Mouse (Mus musculus) frontal cortex, postnatal 25 days (tissue): Measurements from ENCODE around the gene Tvp23a.

ENCODE experiments used
- DNase-seq, 2 experiments: peaks; one replicate each; pipeline ENCODE4 v3.0.0; 2022; ENCODE audit warnings: low spot score in 2 of 2

The Tvp23a gene

GRCm38 (mm10) chr16:10453872-10454582, 6.9 kb upstream of the Tvp23a start:
- no peak for DNase-seq

DNA sequence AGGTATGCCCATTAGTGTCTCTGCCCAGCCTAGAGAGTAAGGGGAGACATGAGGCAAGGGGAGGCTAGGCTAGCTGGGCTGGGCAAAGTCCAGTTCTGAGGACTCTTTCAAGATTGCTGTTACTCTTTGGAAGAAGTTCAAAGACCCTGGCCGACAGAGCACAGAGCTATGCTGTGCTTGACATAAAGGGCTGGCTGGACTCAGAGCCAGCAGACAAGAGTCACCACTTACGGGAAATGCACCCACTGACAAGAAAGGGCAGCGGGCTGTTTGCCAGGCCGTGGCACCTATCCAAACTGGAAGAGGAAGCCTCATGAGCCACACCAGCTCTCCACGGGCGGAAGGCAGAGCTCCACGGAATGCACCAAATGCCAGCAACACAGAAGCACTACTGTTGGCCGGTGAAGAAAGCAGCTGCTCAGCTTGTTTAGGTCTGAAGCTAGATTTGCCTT, 5.3 kb upstream of the Tvp23a start:
- peak; percentile 61 to 72 for DNase-seq

- DNase-seq, result no peak
These were observed 4.7 kb upstream of the Tvp23a start for GRCm38 (mm10) chr16:10451906-10452305.

DNA sequence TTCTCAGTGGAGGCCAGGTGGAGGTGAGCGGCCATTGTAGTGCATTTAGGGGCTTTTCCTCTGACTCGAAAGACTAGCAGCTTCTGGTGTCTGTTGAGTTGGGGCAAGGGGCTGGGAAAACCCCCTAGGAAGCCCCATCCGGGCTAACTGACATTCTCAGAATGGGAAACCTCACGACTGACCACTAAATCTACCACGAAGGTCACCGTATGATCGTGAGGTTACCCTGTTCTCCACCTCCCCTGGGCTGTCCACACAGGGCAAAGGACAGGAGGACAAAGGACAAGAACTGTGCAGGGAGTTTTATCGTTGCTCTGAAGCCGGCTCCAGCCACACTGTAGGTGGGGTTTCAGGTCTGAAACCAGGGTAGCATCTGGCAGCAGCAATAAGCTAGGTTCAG, 1.8 kb upstream of the Tvp23a start:
- no peak for DNase-seq

DNA sequence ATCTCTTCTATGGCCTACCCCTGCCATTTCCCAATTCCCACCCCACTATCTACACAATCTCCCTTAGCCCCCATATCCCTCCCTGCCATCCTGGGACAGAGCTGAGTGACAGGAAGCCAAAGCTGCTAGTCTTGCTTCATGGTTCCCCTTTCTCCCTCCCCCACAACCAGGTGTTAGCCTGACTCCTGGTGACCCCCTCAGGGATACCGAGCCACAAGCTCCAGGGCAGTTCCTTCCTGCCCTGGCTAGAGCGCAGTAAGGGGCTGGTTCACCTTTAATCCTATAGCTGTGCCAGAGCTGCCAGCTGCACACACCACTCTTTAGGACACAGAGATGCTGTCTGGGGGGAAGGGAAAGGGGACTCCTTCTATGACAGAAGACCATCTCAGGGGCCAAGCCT, 619 bp upstream of the Tvp23a start:
- no peak for DNase-seq

- DNase-seq, result no peak
These were observed 444 bp downstream of the Tvp23a start for GRCm38 (mm10) chr16:10446573-10447263.

DNA sequence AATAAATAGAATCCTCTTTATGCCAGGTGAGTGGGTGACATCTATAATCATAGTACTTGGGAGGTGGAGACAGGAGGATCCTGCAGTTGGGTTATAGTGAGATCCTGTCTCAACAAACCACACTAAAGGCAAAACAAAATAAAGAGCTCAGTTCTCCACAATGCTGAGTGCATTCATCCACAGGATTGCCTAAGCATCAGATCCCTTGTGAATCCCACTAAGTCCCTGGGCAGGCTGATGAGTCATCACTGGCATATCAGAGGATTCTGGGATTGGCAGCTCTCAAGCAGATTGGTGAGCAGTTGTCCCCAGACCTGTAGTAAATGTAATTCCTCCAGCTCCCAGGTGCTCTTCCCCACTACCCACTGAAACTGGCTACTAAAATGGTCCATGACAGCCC, 3.4 kb downstream of the Tvp23a start:
- DNase-seq, result no peak

- no peak for DNase-seq
These were observed 5.4 kb downstream of the Tvp23a start for GRCm38 (mm10) chr16:10441761-10442160.

DNA sequence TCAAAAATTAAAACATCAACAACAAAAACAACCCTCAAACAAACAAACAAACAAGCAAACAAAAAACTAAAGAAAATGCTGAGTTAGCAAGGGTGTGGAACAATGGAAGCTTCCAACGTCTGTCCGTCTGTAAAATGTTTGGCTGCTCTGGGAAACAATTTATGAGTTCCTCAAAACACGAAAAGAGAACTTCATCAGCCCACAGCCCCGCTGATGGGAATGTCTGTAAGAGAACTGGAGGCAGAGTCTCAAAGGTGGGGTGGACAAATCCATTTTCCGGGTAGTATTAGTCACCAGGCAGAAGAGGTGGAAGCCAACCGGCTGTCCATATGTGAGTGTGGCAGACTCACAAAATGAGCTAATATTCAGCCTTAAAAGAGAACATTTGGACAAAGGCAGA, 5.8 kb downstream of the Tvp23a start:
- no peak for DNase-seq

GRCm38 (mm10) chr16:10438055-10438454, 9.1 kb downstream of the Tvp23a start:
- DNase-seq, result no peak

GRCm38 (mm10) chr16:10436166-10436565, 11.0 kb downstream of the Tvp23a start:
- no peak for DNase-seq

DNA sequence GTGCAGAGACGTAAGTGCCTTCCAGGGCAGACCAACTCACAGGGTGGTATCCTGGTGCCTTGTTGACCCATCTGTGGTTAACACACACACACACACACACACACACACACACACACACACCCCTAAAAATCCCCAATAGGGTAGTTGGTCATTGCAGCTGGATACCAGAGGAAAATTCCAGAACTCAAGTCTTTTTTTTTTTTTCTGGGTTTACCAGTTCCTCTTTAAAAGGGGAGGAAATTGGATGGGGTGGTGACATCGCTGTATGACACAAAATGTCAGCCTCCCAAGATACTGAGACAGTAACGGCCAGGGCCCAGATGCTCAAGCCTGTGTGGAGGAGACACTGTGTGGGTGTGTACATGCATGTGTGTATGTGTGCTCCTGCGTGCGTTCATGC, 13.8 kb downstream of the Tvp23a start:
- no peak for DNase-seq

GRCm38 (mm10) chr16:10432387-10432786, 14.8 kb downstream of the Tvp23a start:
- DNase-seq, result no peak

DNA sequence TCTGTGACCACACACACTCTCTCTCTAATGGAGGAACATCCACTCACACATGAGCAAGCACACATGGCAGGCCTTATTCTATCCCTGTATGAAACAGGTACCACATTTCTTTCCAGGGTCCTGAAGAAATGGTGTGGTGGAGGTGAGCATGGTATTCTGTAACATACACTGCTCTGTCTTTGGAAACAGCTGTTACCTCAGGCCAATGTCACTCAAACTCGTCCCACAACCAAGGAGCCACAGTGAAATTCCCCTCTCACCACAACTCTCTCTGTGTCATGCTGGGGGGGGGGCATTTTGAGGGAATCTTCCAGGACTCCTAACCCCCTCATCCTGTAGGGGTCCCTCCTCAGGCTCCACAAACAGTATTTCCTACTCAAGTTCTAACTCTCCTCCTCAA, 15.3 kb downstream of the Tvp23a start:
- DNase-seq, result no peak

GRCm38 (mm10) chr16:10420447-10421054, 26.6 kb downstream of the Tvp23a start:
- DNase-seq, result no peak

DNA sequence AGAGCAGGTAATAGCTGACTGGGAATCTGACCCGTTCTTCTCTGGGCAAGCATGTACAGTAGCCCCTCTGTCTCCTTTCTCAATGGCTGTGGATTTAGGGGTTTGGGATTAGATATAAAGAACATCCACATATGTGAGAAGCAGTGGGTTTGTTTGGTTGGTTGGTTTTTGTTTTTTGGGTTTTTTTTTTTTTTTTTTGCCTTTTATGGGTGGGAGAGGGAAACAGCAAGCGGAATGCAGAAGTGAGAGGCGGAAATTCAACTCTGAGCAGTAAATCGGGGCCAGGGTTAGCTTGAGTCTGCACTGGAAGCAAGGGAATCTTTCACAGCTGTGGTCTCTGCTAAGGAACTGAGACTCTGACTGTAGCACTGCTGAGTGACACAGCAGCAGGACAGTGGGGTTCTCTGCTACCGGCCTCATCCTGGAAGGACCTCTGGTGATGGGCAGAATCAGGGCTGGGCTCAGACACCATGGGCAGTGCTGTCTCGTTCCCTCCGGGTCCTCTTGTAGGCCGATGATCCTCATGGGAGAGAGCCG, 29.4 kb downstream of the Tvp23a start:
- no peak for DNase-seq

GRCm38 (mm10) chr16:10416866-10417265, 30.3 kb downstream of the Tvp23a start:
- DNase-seq, result no peak

- DNase-seq, result no peak
These were observed 31.2 kb downstream of the Tvp23a start for GRCm38 (mm10) chr16:10415976-10416375.

DNA sequence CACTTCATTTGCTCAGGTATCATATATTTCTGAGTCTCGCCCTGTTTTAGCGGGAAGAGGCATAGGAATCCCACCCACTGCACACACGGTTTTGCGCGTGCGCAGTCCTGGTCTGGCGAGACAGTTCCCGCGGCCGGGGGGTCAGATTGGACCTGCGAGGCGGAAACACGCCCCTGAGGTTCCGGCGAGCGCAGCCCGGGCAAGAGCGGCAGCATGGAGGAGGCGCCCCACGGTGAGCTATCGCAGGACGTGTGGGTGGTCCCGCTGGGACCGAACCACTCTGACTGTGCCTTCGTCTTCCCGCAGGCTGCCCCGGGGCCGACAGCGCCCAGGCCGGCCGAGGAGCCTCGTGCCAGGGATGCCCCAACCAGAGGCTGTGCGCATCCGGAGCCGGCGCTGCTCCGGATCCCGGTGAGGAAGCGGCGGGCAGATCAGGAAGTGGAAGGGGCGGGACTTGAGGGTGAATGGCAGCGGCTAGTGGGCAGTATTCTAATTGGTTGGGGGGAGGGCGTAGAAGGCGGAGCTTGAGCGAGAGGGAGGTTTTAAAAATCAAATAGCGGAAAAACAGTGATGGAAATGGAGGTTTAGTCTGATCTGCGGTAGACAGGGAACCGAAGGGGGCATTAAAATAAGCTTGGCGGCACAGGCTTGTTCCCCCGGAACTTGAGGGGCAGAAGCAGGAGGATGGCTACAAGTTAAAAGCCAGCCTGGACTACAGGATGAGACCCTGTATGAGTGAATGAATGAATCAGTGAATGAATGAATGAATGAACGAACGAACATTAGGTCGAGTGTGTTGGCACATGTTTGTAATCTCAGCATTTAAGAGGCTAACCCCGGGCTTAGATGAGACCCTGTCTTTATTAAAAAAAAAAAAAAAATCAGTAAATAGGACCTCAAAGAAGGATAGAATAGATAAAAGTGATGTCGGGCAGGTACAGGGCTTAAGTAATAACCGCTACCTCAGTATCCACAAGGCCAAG, 35.1 kb downstream of the Tvp23a start, which contains the start of gene Nubp1:
Nubp1 (plus strand) TSS at position 185 of the 983 bp plus-strand sequence.
- DNase-seq, result peak; percentile 82 to 84

GRCm38 (mm10) chr16:10399160-10399559, 48.0 kb downstream of the Tvp23a start:
- peak; percentile 90 to 92 for DNase-seq

DNA sequence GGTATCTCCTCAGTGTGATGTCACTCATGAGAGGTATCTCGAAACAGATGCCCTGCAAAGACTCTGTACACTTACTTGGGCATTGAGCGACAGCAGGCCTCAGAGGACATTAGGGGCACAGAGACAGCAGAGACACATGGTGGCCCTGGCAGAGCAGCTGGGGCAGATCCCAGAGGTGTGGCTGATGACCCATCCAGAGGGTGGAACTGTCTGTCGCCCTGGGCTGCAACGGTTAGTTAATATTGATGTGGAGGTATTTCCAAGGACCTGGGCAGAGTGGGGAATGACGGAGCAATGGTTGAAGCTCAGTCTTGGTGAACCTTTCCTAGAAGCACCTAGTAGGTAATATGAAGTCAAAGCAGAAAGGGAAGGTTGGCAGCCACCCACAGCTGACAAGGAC, 48.4 kb downstream of the Tvp23a start:
- no peak for DNase-seq
